Mouse (Mus musculus) midbrain, embryonic 12.5 days (tissue): ENCODE measurements around the gene Cbx8. TPM values are rescaled to one million over a fixed set of nuclear protein-coding genes. Genes with fewer than 3 reads are reported as not detected.
A peak's percentile ranks its signal among the peaks of the same experiment; 100 is the strongest.

Experiments used
- ATAC-seq: fragments of 200-750 bp; cut with Nextera tagmentation; 2 replicates; pipeline ENCODE4 v1.8.0; 2017; ENCODE audit warnings: low read depth, moderate TSS enrichment, moderate library complexity; ENCODE audit not compliant: low FRiP score
- H3K27ac ChIP-seq: fragments of 300-500 bp; sonication (generic); replicated peaks from 2 replicates; pipeline ENCODE4 v1.5.1; 2016; ENCODE audit warnings: mild to moderate bottlenecking
- H3K27me3 ChIP-seq: fragments of 300-500 bp; sonication (generic); 2 replicates; pipeline ENCODE4 v1.6.1; 2016; ENCODE audit warnings: mild to moderate bottlenecking
- H3K36me3 ChIP-seq: fragments of 300-500 bp; sonication (generic); 2 replicates; pipeline ENCODE4 v1.6.1; 2016
- H3K4me1 ChIP-seq: fragments of 300-500 bp; sonication (generic); 2 replicates; pipeline ENCODE4 v1.6.1; 2016
- H3K4me2 ChIP-seq: fragments of 300-500 bp; sonication (generic); replicated peaks from 2 replicates; pipeline ENCODE4 v1.6.1; 2016; ENCODE audit warnings: mild to moderate bottlenecking, moderate library complexity
- H3K4me3 ChIP-seq: fragments of 300-500 bp; sonication (generic); 2 replicates; pipeline ENCODE4 v1.5.1; 2016; ENCODE audit warnings: mild to moderate bottlenecking
- H3K9ac ChIP-seq: fragments of 300-500 bp; sonication (generic); replicated peaks from 2 replicates; pipeline ENCODE4 v1.6.1; 2016; ENCODE audit warnings: mild to moderate bottlenecking, moderate library complexity
- H3K9me3 ChIP-seq: fragments of 300-500 bp; sonication (generic); 2 replicates; pipeline ENCODE4 v1.6.1; 2016; ENCODE audit warnings: mild to moderate bottlenecking
- WGBS: fragments of 180-500 bp; shearing (Covaris S2); methylation state at CpG from one replicate; pipeline ENCODE4 v1.1.7; 2016; 5-methylcytosine and 5-hydroxymethylcytosine counted together
- polyA plus RNA-seq: library from polyadenylated mRNA; unstranded; fragments of >200 nt; fragmentation: Nextera tagmentation; extraction: Ambion mirVana; gene quantifications from 2 replicates; pipeline ENCODE4 v1.2.1, GENCODE M21; 2016

The Cbx8 gene
- polyA plus RNA-seq, 1 experiment from 2014 or later = 15.1 TPM

DNA sequence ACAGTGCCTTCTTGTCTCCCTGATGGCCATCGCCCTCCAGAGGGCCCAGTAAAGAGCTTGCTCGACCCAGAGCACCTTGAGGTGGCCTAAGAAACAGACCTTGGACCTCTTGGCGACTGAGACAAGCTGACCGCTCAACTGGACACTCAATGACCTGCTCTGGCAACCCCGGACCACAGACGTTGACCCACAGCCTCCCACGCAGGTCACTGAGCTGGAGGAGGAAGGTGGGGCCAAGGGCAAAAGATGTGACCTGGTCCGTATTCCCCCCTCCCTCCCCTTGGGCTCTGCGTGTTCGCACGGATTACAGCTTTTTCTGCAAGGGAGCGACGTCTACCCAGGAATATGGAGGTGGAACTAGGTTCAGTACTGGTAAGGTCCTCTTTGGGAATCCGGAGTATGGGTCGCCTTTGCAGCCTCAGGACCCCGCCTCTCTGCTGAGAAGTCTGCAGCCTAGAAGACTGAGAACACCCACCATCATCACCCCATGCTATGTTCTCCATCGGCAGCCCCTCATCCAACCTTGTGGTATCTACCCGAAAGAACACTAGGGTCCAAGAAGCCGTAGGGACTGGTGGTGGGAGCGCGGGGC, 5.6 kb downstream of the Cbx8 start:
- peaks cover 60% of the 10 kb centered on the region for H3K4me1 ChIP-seq
- WGBS = 2% methylated on average over 21 of the region's 21 CpGs
- no peak overlapping the region for H3K27ac ChIP-seq
- peak overlapping the region; percentile 28 for H3K4me2 ChIP-seq
- no peaks in the 10 kb centered on the region for H3K9me3 ChIP-seq
- peaks cover 18% of the 10 kb centered on the region for H3K36me3 ChIP-seq
- H3K9ac ChIP-seq = peak overlapping the region; percentile 11; the same call in 1 of the 2 replicates
- H3K4me3 ChIP-seq = peak overlapping the region; percentile 18
- ATAC-seq = no peak; the same call in 1 of the 2 replicates
- peaks cover 62% of the 10 kb centered on the region for H3K27me3 ChIP-seq

DNA sequence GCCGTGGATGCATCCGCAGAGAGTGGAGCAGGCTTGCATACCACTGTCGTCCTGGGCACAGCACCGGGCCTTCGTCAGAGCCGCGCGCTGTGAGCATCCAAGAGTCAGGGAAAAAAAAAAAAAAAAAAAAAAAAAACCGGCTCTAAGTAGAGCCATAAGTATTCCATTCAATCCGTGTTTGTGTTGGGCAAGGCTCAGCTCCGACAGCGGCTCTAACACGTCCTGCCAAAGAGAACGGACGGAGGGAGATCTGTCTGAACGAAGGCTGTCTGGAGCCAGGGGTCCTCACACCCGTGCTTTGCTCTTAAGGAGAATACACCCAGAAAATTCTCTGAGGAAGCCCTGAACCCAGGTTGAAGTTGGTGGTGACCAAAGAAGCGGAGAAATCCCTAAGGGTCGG, 6.1 kb downstream of the Cbx8 start:
- peaks cover 58% of the 10 kb centered on the region for H3K27me3 ChIP-seq

DNA sequence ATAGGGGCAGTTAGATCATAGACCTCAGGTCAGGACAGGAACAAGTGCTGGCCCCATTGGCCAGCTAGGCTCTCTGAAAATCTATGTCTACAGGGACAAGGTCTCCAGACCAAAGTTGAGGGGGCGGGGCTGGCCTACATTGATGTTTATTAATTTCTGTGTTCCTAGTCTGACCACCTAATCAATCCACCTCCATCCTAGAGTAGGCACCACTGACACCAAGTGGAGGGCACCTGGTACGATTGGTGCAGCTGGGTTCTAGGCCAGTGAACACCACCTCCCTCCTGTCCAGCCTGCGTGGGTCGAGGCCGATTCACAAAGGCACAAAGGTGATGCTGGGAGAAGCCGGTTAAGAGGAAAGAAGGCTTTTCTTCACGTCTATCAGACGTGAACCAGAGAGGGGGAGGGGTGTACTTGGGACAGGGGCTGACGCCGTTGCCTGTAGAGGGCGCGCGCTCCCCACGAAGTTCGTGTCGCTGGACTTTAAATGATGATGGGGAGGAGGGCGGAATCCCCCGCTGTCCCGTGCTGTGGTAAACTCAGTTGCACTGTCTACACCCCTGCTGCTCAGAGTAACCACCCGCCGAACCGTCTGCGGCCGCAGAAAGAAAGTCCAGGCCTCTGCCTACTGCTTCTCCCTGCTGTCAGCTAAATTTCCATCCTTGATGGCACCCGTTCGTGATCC, 6.8 kb downstream of the Cbx8 start:
- Histone ChIP-seq H3K4me3 (peak overlapping the region; percentile 24), H3K4me1 (peaks cover 48% of the 10 kb centered on the region), H3K27ac (no peak overlapping the region), H3K9me3 (no peaks in the 10 kb centered on the region), H3K9ac (no peak overlapping the region), H3K27me3 (peaks cover 51% of the 10 kb centered on the region), H3K36me3 (peaks cover 25% of the 10 kb centered on the region), H3K4me2 (peak overlapping the region; percentile 46)
- WGBS = under 1% methylated on average over 26 of the region's 26 CpGs
- ATAC-seq = peak; percentile 24; the same call in 1 of the 2 replicates

More for the DNA sequence above, 6.1 kb downstream of the Cbx8 start:
- H3K4me2 ChIP-seq = peak overlapping the region; percentile 46
- no peaks in the 10 kb centered on the region for H3K9me3 ChIP-seq
- H3K27ac ChIP-seq = no peak overlapping the region
- no peak for ATAC-seq
- peak overlapping the region; percentile 24 for H3K4me3 ChIP-seq
- H3K4me1 ChIP-seq = peaks cover 55% of the 10 kb centered on the region
- H3K9ac ChIP-seq = 0 out of 2 replicates have a peak overlapping the region, but pooled peaks have one; percentile 11
- WGBS = 1% methylated on average over 19 of the region's 19 CpGs
- H3K36me3 ChIP-seq = peaks cover 23% of the 10 kb centered on the region

DNA sequence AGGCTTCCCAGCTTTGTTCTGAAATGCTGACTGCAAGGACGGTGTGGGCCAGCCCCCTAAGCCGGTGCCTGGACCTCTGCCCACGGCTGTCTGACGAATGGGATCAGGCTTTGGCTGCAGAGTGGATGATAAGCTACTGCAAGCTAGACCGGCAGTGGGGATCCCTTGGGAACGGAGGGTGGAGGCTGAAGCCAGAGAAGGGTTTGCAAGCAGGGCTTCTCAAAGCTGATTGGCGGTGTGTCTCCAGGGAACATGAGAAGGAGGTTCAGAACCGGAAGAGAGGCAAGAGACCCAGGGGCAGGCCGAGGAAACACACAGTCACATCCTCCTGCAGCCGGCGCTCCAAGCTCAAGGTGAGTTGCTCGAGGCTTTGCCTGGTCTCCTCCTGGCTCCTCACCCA, 14.6 kb downstream of the Cbx8 start:
- H3K9me3 ChIP-seq = no peaks in the 10 kb centered on the region
- H3K4me1 ChIP-seq = peaks cover 46% of the 10 kb centered on the region
- H3K27me3 ChIP-seq = peaks cover 9% of the 10 kb centered on the region; the same call in 1 of the 2 replicates
- H3K27ac ChIP-seq = peak overlapping the region; percentile 49; the same call in 1 of the 2 replicates
- H3K4me3 ChIP-seq = peak overlapping the region; percentile 97; the same call in 1 of the 2 replicates
- no peak for ATAC-seq
- WGBS = 53% methylated on average over 12 of the region's 12 CpGs
- peak overlapping the region; percentile 96 for H3K4me2 ChIP-seq
- peaks cover 56% of the 10 kb centered on the region for H3K36me3 ChIP-seq
- 0 out of 2 replicates have a peak overlapping the region, but pooled peaks have one; percentile 98 for H3K9ac ChIP-seq

DNA sequence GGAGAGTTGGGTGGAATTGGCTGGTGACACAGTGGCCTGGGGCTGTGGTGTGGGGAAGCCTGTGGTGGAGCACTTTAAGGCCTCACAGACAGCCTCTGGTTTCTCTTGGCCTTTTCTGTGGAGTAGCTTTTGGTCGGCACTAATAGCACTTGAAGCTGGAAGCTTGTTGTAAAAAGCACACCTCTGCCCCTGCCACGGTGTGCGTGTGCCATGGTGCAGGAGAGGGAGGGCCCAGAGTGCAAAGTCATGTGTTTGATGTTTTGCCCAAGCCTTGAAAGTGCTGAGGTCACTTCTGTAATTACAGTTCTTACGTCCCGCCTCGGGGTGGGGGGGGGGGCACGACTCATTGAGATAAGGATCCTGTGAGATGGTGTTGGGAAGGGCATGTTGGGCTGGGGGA, 16.5 kb downstream of the Cbx8 start:
- WGBS = 19% methylated on average over 7 of the region's 7 CpGs
- H3K4me2 ChIP-seq = peak overlapping the region; percentile 96
- H3K9me3 ChIP-seq = no peaks in the 10 kb centered on the region
- peak overlapping the region; percentile 97 for H3K4me3 ChIP-seq
- peaks cover 46% of the 10 kb centered on the region for H3K4me1 ChIP-seq
- no peak for ATAC-seq
- peaks cover 24% of the 10 kb centered on the region for H3K27me3 ChIP-seq
- H3K36me3 ChIP-seq = peaks cover 38% of the 10 kb centered on the region
- H3K27ac ChIP-seq = peak overlapping the region; percentile 93; the same call in 1 of the 2 replicates
- peak overlapping the region; percentile 98 for H3K9ac ChIP-seq

DNA sequence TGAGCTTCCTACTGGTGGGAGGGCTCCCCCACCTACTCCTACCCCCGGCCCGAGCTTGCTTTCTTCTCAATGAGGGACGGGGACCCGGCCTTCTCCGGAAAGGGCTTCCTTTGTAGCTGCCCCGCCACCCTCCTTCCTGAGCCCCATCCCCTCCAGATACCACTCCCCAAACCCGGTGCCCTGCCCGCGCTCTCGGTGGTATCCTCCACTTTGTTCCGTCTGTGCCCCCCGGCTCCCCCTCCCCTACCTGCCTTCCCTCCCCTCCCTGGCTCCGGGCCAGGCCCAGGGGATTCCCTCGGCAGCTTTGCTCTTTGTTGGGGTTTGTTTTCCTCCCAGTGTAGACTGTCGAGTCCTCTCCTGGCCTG, 17.2 kb downstream of the Cbx8 start:
- ATAC-seq = no peak; the same call in 1 of the 2 replicates
- peak overlapping the region; percentile 93 for H3K27ac ChIP-seq
- H3K4me1 ChIP-seq = peaks cover 44% of the 10 kb centered on the region
- peaks cover 32% of the 10 kb centered on the region for H3K36me3 ChIP-seq
- peak overlapping the region; percentile 98 for H3K9ac ChIP-seq
- peaks cover 24% of the 10 kb centered on the region for H3K27me3 ChIP-seq
- no peaks in the 10 kb centered on the region for H3K9me3 ChIP-seq
- WGBS = 4% methylated on average over 14 of the region's 15 CpGs
- peak overlapping the region; percentile 97 for H3K4me3 ChIP-seq
- H3K4me2 ChIP-seq = peak overlapping the region; percentile 96

DNA sequence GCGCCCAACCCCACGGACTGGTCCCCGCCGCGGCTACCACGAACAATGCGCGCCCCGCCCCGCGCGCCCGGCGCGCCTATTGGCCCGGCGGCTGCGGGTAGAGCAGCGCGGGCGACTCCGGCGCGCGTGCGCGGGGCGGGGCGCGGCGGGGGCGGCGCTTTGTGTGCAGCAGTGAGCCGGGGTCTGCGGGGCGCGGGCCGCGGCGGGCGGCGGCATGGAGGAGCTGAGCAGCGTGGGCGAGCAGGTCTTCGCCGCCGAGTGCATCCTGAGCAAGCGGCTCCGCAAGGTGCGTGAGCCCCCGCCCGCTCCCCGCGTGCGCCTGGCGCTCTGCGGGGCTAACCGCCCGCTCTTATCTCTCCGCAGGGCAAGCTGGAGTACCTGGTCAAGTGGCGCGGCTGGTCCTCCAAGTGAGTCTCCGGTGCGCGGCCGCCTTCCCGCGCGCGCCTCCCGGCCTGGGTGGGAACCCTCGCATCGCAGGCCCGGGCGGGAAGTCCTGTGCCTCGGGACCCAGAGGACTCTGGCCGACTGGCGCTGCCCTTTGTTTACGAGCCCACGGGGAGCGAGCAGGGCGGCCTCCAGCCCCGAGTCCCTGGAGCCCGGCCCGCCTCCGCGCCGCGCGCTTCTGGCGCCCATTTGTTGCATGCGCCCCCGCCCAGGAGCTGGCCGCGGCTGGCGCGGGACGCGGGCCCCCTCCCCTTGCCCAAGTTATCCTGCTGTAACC, 17.7 kb downstream of the Cbx8 start, which contains the start of gene Cbx2:
Gene Cbx2, plus strand, starts transcription at position 68 of the 721 bp plus-strand sequence.
- peaks cover 40% of the 10 kb centered on the region for H3K4me1 ChIP-seq
- H3K4me2 ChIP-seq = peak within 1 kb of the TSS; percentile 96
- H3K9me3 ChIP-seq = no peaks in the 10 kb centered on the region
- ATAC-seq = peak; percentile 93
- 1% methylated on average over 82 of the region's 99 CpGs for whole genome bisulfite sequencing
- H3K9ac ChIP-seq = peak within 1 kb of the TSS; percentile 98
- H3K4me3 ChIP-seq = peak within 1 kb of the TSS; percentile 97
- peaks cover 26% of the 10 kb centered on the region for H3K36me3 ChIP-seq
- H3K27ac ChIP-seq = peak within 1 kb of the TSS; percentile 93
- peaks cover 24% of the 10 kb centered on the region for H3K27me3 ChIP-seq

DNA sequence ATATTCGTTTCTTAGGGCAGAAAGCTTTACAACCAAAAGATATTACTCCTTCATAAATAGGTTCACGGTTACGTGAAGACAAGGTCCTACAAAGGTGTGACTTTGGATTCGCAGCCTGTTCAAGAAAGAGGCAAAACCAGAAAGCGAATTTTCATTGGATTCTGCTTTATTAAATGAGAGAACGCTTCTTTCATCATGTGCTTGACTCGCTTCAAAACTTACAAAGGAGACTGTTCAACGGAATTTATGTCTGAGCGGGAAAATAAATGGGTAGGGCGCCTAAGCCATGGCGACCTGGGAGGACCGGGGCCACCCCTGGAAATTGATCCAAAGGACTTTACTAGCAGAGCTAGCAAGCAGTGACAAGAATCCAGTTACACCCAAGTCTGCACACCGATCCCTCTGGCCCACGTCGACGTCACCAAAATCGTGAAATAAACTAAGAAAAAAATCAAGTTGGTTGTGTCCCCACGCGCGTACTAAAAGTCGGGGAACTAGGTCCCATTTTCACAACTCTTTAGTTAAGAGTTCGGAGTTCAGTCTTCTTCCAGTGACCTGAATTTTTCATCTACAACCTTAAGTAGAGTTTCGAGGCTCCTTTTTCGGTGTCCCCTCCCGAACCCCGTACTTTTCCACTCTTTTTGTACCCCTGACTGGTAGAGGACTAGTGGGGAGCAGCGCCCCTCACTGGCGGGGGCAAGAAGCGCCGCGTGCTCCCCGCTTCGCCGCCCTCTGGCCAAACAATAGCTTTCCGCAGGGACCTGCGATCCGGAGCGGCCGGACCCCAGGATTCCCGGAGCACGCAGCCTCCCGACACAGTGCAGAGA, 18.5 kb downstream of the Cbx8 start:
- ATAC-seq = no peak
- H3K27ac ChIP-seq = peak overlapping the region; percentile 93
- peaks cover 18% of the 10 kb centered on the region for H3K36me3 ChIP-seq
- peaks cover 24% of the 10 kb centered on the region for H3K27me3 ChIP-seq
- H3K4me3 ChIP-seq = peak overlapping the region; percentile 97
- H3K9ac ChIP-seq = peak overlapping the region; percentile 98
- H3K4me1 ChIP-seq = peaks cover 40% of the 10 kb centered on the region
- 5% methylated on average over 42 of the region's 42 CpGs for WGBS
- no peaks in the 10 kb centered on the region for H3K9me3 ChIP-seq
- H3K4me2 ChIP-seq = peak overlapping the region; percentile 96

DNA sequence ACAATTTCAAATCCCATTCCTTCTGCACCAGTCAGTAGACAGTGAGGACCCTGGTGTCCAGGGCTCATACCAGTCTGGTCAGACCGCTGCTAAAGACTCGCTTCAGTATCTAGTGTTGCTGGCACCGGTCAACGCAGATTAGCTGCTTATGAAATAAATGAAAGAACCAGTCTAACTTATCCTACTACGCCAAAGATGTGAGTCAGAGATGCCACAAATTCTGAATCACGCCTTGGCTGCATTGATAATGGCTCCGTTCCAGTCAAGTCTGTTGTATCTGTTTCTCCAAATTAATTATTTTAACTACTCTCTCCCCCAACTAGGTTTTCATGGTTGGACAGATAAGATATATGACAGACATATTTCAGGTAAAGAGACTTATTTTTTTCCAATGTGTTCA, 19.6 kb downstream of the Cbx8 start:
- H3K4me3 ChIP-seq = no peak overlapping the region

DNA sequence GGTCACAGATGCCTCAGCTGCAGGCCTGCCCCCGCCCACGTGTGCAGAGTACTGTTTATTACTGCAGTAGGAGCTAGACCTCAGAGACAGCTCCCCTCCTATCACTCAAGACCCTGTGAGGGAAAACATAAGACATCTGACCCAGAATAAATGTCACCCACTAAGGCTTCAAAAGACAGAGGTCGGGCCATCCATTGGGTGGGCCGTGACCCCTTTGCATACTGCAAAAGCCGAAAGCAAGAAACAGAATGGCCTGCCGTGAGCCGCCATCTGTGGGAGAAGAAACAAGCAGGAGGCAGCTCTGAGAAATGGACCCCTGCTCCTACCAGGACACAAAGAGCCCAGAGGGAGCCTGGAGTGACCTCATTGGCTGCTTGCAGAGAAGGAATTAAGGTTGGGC, 23.3 kb downstream of the Cbx8 start:
- Histone ChIP-seq H3K36me3 (no peaks in the 10 kb centered on the region), H3K9ac (no peak overlapping the region), H3K27me3 (peaks cover 24% of the 10 kb centered on the region), H3K9me3 (no peaks in the 10 kb centered on the region), H3K4me1 (peaks cover 9% of the 10 kb centered on the region), H3K27ac (no peak overlapping the region), H3K4me3 (no peak overlapping the region), H3K4me2 (no peak overlapping the region)
- 45% methylated on average over 7 of the region's 7 CpGs for WGBS
- no peak for ATAC-seq

More for the DNA sequence above, 19.6 kb downstream of the Cbx8 start:
- Histone ChIP-seq H3K27ac (no peak overlapping the region), H3K4me2 (no peak overlapping the region), H3K9ac (no peak overlapping the region), H3K4me1 (peaks cover 33% of the 10 kb centered on the region), H3K36me3 (peaks cover 7% of the 10 kb centered on the region), H3K9me3 (no peaks in the 10 kb centered on the region), H3K27me3 (peaks cover 24% of the 10 kb centered on the region)
- WGBS = 97% methylated on average over 7 of the region's 7 CpGs
- ATAC-seq = no peak

DNA sequence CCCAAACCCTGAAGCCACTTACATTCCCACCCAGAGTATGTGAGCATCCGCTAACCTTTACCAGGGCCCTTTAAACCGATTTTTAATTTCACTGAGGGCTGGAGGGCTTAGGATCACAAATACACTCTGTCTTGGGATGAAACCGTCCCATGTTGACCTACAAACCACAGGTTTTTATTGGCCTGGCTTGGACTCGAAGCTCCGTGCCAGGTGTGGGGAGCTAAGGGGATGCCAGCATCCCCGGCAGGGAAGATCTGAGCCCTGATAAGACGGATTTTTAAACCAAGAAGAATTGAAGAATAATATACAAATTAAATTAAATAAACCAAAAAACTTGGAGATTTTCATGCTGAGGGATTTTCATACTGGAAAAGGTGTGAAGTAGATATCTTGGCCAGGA, 26.3 kb downstream of the Cbx8 start:
- Histone ChIP-seq H3K4me2 (no peak overlapping the region), H3K27me3 (0 out of 2 replicates have a peak, but pooled peaks cover under 1% of the 10 kb centered on the region), H3K9ac (no peak overlapping the region), H3K9me3 (no peaks in the 10 kb centered on the region), H3K36me3 (no peaks in the 10 kb centered on the region), H3K27ac (no peak overlapping the region), H3K4me1 (no peaks in the 10 kb centered on the region), H3K4me3 (no peak overlapping the region)
- WGBS = 81% methylated on average over 7 of the region's 7 CpGs
- no peak for ATAC-seq
